In genomic region chrX:112543115-112543514, GRCm38 (mm10) we compare ENCODE assay signal across 21 mouse cellular contexts. TPM values are rescaled to one million over a fixed set of nuclear protein-coding genes. Genes with fewer than 3 reads are reported as not detected.
DNase-seq lines count a peak whose midpoint lies in the region; ATAC-seq and TF ChIP-seq lines count a peak whose summit lies in the region.
"Had no signal": no experiment of that assay in that cellular context is flagged by ENCODE, and none has a peak within 500 bp of the region (broad histone marks: within the 10 kb centered on the region; RNA-seq: fewer than 3 reads in every experiment).

No protein-coding gene starts in this region.

- no peaks in the 10 kb centered on the region for H3K36me3 ChIP-seq in heart, adult 2 months (ENCODE audit: control insufficient read depth, insufficient read depth, low read length)
- no peaks in the 10 kb centered on the region for H3K36me3 ChIP-seq in liver, postnatal 0 days (replicated peaks; ENCODE audit: insufficient read depth, low read length)
- H3K36me3 ChIP-seq in liver, embryonic 11.5 days (ENCODE audit: control insufficient read depth, insufficient read depth, low read length): no peaks in the 10 kb centered on the region
- no peaks in the 10 kb centered on the region for H3K36me3 ChIP-seq in ES-E14 (ENCODE audit: control insufficient read depth, insufficient read depth, low read length, poor library complexity, severe bottlenecking)
- no peaks in the 10 kb centered on the region for H3K36me3 ChIP-seq in limb, embryonic 10.5 days
- H3K36me3 ChIP-seq: heart, embryonic 12.5 days; hindbrain, embryonic 15.5 days; limb, embryonic 13.5 days; midbrain, embryonic 13.5 days had no signal

- TF ChIP-seq EP300 in heart, adult 2 months (IDR thresholded peaks at IDR 0.05; ENCODE audit: insufficient read depth, low read depth, low read length): no peak
- TF ChIP-seq EP300 in liver, postnatal 0 days (IDR thresholded peaks at IDR 0.05; ENCODE audit: low read depth): no peak

- no peak for TF ChIP-seq POLR2A in heart, adult 2 months (IDR thresholded peaks at IDR 0.05; ENCODE audit: insufficient read depth, low read depth, low read length)

- no peaks in the 10 kb centered on the region for H3K4me1 ChIP-seq in heart, adult 2 months (ENCODE audit: control insufficient read depth, insufficient read depth, low read length)
- H3K4me1 ChIP-seq in liver, postnatal 0 days (ENCODE audit: insufficient read depth): no peaks in the 10 kb centered on the region
- no peaks in the 10 kb centered on the region for H3K4me1 ChIP-seq in liver, embryonic 11.5 days (replicated peaks; ENCODE audit: control insufficient read depth, insufficient read depth, low read length)
- no peaks in the 10 kb centered on the region for H3K4me1 ChIP-seq in ES-E14 (ENCODE audit: control insufficient read depth in 2 of 2, insufficient read depth in 2 of 2, low read length in 2 of 2, poor library complexity in 1 of 2)
- H3K4me1 ChIP-seq in limb, embryonic 10.5 days: no peaks in the 10 kb centered on the region
- H3K4me1 ChIP-seq: heart, embryonic 12.5 days; hindbrain, embryonic 15.5 days; limb, embryonic 13.5 days; midbrain, embryonic 13.5 days had no signal

- WGBS in heart, adult 2 months: 45% methylated on average over 1 of the region's 1 CpGs
- WGBS in liver, postnatal 0 days (ENCODE audit: insufficient replicate concordance): 52% methylated on average over 1 of the region's 1 CpGs
- 39% methylated on average over 1 of the region's 1 CpGs for WGBS in liver, embryonic 11.5 days
- 43% methylated on average over 1 of the region's 1 CpGs for WGBS in limb, embryonic 10.5 days

- intact Hi-C loops in heart, adult 2 months (cut with DNase I): no loop called here

- no peak overlapping the region for H3K27ac ChIP-seq in heart, adult 2 months
- H3K27ac ChIP-seq in liver, postnatal 0 days (ENCODE audit: low read depth): no peak overlapping the region
- H3K27ac ChIP-seq in liver, embryonic 11.5 days (ENCODE audit: low read depth, low read length): no peak overlapping the region
- H3K27ac ChIP-seq in ES-E14 (ENCODE audit: insufficient read depth, low read depth, low read length, poor library complexity, severe bottlenecking): no peak overlapping the region
- no peak overlapping the region for H3K27ac ChIP-seq in limb, embryonic 10.5 days
- H3K27ac ChIP-seq: hindbrain, embryonic 15.5 days; limb, embryonic 13.5 days; midbrain, embryonic 13.5 days had no signal

- H3K9me3 ChIP-seq in liver, postnatal 0 days (ENCODE audit: low read length): no peaks in the 10 kb centered on the region
- no peaks in the 10 kb centered on the region for H3K9me3 ChIP-seq in liver, embryonic 11.5 days (ENCODE audit: control insufficient read depth, low read length)
- H3K9me3 ChIP-seq in ES-E14 (ENCODE audit: control insufficient read depth, insufficient read depth, low read depth, low read length): no peaks in the 10 kb centered on the region
- H3K9me3 ChIP-seq in limb, embryonic 10.5 days (replicated peaks): no peaks in the 10 kb centered on the region
- H3K9me3 ChIP-seq: heart, embryonic 12.5 days; hindbrain, embryonic 15.5 days; limb, embryonic 13.5 days; midbrain, embryonic 13.5 days had no signal

- no peak overlapping the region for H3K4me2 ChIP-seq in liver, postnatal 0 days (ENCODE audit: low read depth, low read length)
- no peak overlapping the region for H3K4me2 ChIP-seq in liver, embryonic 11.5 days
- H3K4me2 ChIP-seq: heart, embryonic 12.5 days; hindbrain, embryonic 15.5 days; limb, embryonic 13.5 days; midbrain, embryonic 13.5 days had no signal

- peak; percentile 31 for TF ChIP-seq CTCF in heart, adult 2 months (IDR thresholded peaks at IDR 0.05)
- TF ChIP-seq CTCF in liver, postnatal 0 days (IDR thresholded peaks at IDR 0.05; ENCODE audit: low read depth): peak; percentile 28; the same call in 1 of the 2 replicates

- H3K4me3 ChIP-seq in heart, adult 2 months: no peak overlapping the region
- no peak overlapping the region for H3K4me3 ChIP-seq in liver, postnatal 0 days (ENCODE audit: low read depth, low read length)
- H3K4me3 ChIP-seq in liver, embryonic 11.5 days (ENCODE audit: low read depth, low read length): no peak overlapping the region
- H3K4me3 ChIP-seq in ES-E14 (ENCODE audit: insufficient read depth in 1 of 2, low read depth in 1 of 2, low read length in 2 of 2, poor library complexity in 1 of 2, severe bottlenecking in 1 of 2): no peak overlapping the region
- no peak overlapping the region for H3K4me3 ChIP-seq in limb, embryonic 10.5 days
- H3K4me3 ChIP-seq: heart, embryonic 12.5 days; hindbrain, embryonic 15.5 days; limb, embryonic 13.5 days; midbrain, embryonic 13.5 days had no signal

- no peaks in the 10 kb centered on the region for H3K27me3 ChIP-seq in heart, adult 2 months (ENCODE audit: control insufficient read depth, insufficient read depth, low read length)
- H3K27me3 ChIP-seq in liver, postnatal 0 days (ENCODE audit: insufficient read depth, low read length): no peaks in the 10 kb centered on the region
- H3K27me3 ChIP-seq in liver, embryonic 11.5 days (replicated peaks; ENCODE audit: control insufficient read depth, insufficient read depth, low read length): no peaks in the 10 kb centered on the region
- no peaks in the 10 kb centered on the region for H3K27me3 ChIP-seq in limb, embryonic 10.5 days (ENCODE audit: low read depth, poor library complexity, severe bottlenecking)
- H3K27me3 ChIP-seq: heart, embryonic 12.5 days; hindbrain, embryonic 15.5 days; limb, embryonic 13.5 days; midbrain, embryonic 13.5 days had no signal

- ATAC-seq in liver, postnatal 0 days: no peak
- no peak for ATAC-seq in liver, embryonic 11.5 days (replicated peaks; ENCODE audit: low FRiP score)
- ATAC-seq: midbrain, embryonic 13.5 days had no signal

- H3K9ac ChIP-seq in heart, adult 2 months (ENCODE audit: low read depth, low read length): no peak overlapping the region
- no peak overlapping the region for H3K9ac ChIP-seq in liver, postnatal 0 days (replicated peaks)
- H3K9ac ChIP-seq in liver, embryonic 11.5 days (ENCODE audit: low read depth, low read length): no peak overlapping the region
- H3K9ac ChIP-seq in ES-E14 (ENCODE audit: insufficient read depth, low read depth, low read length, poor library complexity, severe bottlenecking): no peak overlapping the region
- H3K9ac ChIP-seq: heart, embryonic 12.5 days; hindbrain, embryonic 15.5 days; limb, embryonic 13.5 days; midbrain, embryonic 13.5 days had no signal

- in situ Hi-C loops in ES-E14 (cut with MboI; ENCODE audit: low sequenced_read_pairs in 2 of 2, unreplicated experiment in 2 of 2): no loop called here

- DNase-seq in heart, adult 2 months: no peak
- no peak for DNase-seq in heart, adult 9 months (ENCODE audit: low spot score in 2 of 2)
- no peak for DNase-seq in liver, postnatal 0 days
- DNase-seq in liver, embryonic 11.5 days (ENCODE audit: low spot score): no peak
- peak; percentile 5 for DNase-seq in A20 (ENCODE audit: low read depth, low spot score)
- DNase-seq in ES-E14 (ENCODE audit: low read depth, low spot score): peak; percentile 3
- DNase-seq in limb, embryonic 10.5 days (ENCODE audit: low spot score): no peak
- no peak for DNase-seq in layer of hippocampus, adult 9-10 months (ENCODE audit: low spot score)
- DNase-seq: adrenal gland, postnatal 25 days; cerebellum, adult 18-20 months; kidney, adult 18-20 months; lung, adult 18-20 months; thymus, adult 18-20 months had no signal

- no peaks in the 10 kb centered on the region for H3K79me2 ChIP-seq in heart, adult 2 months (replicated peaks; ENCODE audit: control insufficient read depth, insufficient read depth, low read length)

TF ChIP-seq in ES-E14, 5 proteins besides CTCF, POLR2A, EP300 and RAD21:
- TF ChIP-seq CHD2 (IDR thresholded peaks at IDR 0.05; ENCODE audit: low read depth, low read length) (no peak), ZC3H11A (IDR thresholded peaks at IDR 0.05; ENCODE audit: borderline replicate concordance, low read depth, low read length) (no peak), ZNF384 (IDR thresholded peaks at IDR 0.05; ENCODE audit: low read depth, low read length) (no peak), HCFC1 (IDR thresholded peaks at IDR 0.05; ENCODE audit: borderline replicate concordance, insufficient read depth, low read length) (no peak), MAFK (IDR thresholded peaks at IDR 0.05; ENCODE audit: insufficient read depth, low read depth, low read length) (no peak)
TF ChIP-seq in ES-E14: peak in this region for 0.

RNA-seq across cellular contexts. Expression of gene 2010106E10Rik, which starts 48.0 kb away (rescaled TPM):
- not detected for total RNA-seq in heart, adult 2 months (2021)
- not detected in 2 replicates for polyA plus RNA-seq in heart, adult 2 months (2012; rRNA removed)
- polyA plus RNA-seq in liver, postnatal 0 days (2015; fragmentation: Nextera tagmentation; extraction: Ambion mirVana): not detected in 2 replicates
- not detected in 2 replicates for polyA plus RNA-seq in liver, embryonic 11.5 days (2014; fragmentation: Nextera tagmentation; extraction: Ambion mirVana)
- total RNA-seq in ES-E14 (2012; rRNA removed): not detected in 2 replicates
- not detected in 2 replicates for polyA plus RNA-seq in limb, embryonic 10.5 days (2016; fragmentation: Nextera tagmentation; extraction: Ambion mirVana)
- total RNA-seq: adrenal gland, postnatal 25 days; gastrocnemius, postnatal 4 days; heart, postnatal 25 days; left cerebral cortex, adult 18-20 months had no signal
- polyA plus RNA-seq: forebrain, embryonic 11.5 days; heart, embryonic 12.5 days; hindbrain, embryonic 15.5 days; limb, embryonic 13.5 days; midbrain, embryonic 13.5 days had no signal

RNA-seq across cellular contexts. Expression of gene Zfp711, which starts 57.2 kb away (rescaled TPM):
- under 1 TPM; 0.14 to 0.47 TPM for total RNA-seq in heart, adult 2 months (2021)
- 0.15 and 0.18 TPM in 2 replicates for polyA plus RNA-seq in heart, adult 2 months (2012; rRNA removed)
- 0.27 and 0.51 TPM in 2 replicates for polyA plus RNA-seq in liver, postnatal 0 days (2015; fragmentation: Nextera tagmentation; extraction: Ambion mirVana)
- polyA plus RNA-seq in liver, embryonic 11.5 days (2014; fragmentation: Nextera tagmentation; extraction: Ambion mirVana): 6.0 and 6.8 TPM in 2 replicates
- 0.37 and 0.94 TPM in 2 replicates for total RNA-seq in ES-E14 (2012; rRNA removed)
- 14.8 and 18.2 TPM in 2 replicates for polyA plus RNA-seq in limb, embryonic 10.5 days (2016; fragmentation: Nextera tagmentation; extraction: Ambion mirVana)

Comparison
In these comparisons a context has a peak if more than half of its experiments do, and no peak if none do; other contexts are left out.
1. DNase-seq: peak in A20 (single experiment) and ES-E14 (single experiment); none in heart, adult 2 months (0 of 2), heart, adult 9 months (0 of 2), liver, postnatal 0 days (single experiment), liver, embryonic 11.5 days (single experiment), limb, embryonic 10.5 days (single experiment) and layer of hippocampus, adult 9-10 months (single experiment).